ENCODE assay signal across 10 mouse cellular contexts in the genomic region with DNA sequence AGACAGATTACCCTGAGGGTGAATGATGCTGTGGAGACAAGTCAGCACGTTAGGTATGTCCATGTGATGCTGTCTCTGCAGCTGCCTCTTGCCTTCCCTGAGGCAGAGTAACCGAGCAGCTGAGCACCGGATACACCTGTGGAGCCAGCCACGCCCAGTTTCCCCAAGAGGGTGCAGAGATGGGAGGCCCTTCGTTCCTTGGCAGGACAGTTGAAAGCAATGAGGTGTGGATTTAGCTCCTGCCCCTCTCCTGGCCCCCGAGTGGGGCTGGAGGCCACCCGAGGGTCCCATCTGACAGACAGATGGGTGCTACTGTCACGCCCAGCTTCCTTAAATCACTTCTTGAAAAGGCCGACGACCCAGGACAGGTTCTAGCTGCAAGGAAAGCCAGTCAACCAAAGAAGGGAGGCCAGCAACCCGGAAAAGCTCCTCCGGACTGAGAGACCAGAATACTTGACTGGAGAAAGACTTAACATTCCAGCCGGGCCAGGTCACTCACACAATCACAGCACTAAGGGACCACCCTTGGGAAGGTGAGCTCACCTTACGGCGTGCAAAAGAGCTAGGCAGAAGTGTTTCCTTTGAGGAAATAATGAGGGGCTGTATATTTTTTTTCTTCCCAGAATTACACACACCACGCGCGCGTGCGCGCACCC. TPM values are rescaled to one million over a fixed set of nuclear protein-coding genes. Genes with fewer than 3 reads are reported as not detected.
DNase-seq lines count a peak whose midpoint lies in the region; ATAC-seq and TF ChIP-seq lines count a peak whose summit lies in the region.
"Had no signal": no experiment of that assay in that cellular context is flagged by ENCODE, and none has a peak within 500 bp of the region (broad histone marks: within the 10 kb centered on the region; RNA-seq: fewer than 3 reads in every experiment).

No protein-coding gene starts in this region.

- peak; percentile 83 for ATAC-seq in lung, embryonic 16.5 days (ENCODE audit: low read depth)

- DNase-seq in gastrocnemius, postnatal 36 days, result peak; percentile 15 to 33
- DNase-seq in gastrocnemius, adult 18-20 months (ENCODE audit: low spot score), result no peak
- DNase-seq in heart, adult 9 months (ENCODE audit: low spot score in 2 of 2), result peak; percentile 44 to 70
- DNase-seq in kidney, adult 2 months, result peak; percentile 49
- peak; percentile 53 for DNase-seq in spleen, adult 12 weeks (ENCODE audit: low spot score)
- no peak for DNase-seq in retina, postnatal 1 day
- DNase-seq in right cerebral cortex, postnatal 14 days, result no peak

- H3K27ac ChIP-seq in kidney, adult 2 months (ENCODE audit: insufficient read depth, low read depth, low read length), result peak overlapping the region; percentile 15; the same call in 1 of the 2 replicates
- H3K27ac ChIP-seq in lung, embryonic 16.5 days (ENCODE audit: low read length), result peak overlapping the region; percentile 78

- intact Hi-C loops in gastrocnemius, postnatal 36 days (cut with DNase I), result no loop called here

- no peaks in the 10 kb centered on the region for H3K9me3 ChIP-seq in lung, embryonic 16.5 days (ENCODE audit: control insufficient read depth, low read length)

- H3K4me2 ChIP-seq in lung, embryonic 16.5 days (ENCODE audit: low read depth, low read length), result peak overlapping the region; percentile 60

- peak overlapping the region; percentile 33; the same call in 1 of the 2 replicates for H3K4me3 ChIP-seq in kidney, adult 2 months (ENCODE audit: insufficient read depth, low read depth, low read length)
- peak overlapping the region; percentile 33 for H3K4me3 ChIP-seq in lung, embryonic 16.5 days (ENCODE audit: low read length)
- H3K4me3 ChIP-seq: myocyte had no signal

- peak overlapping the region; percentile 50 for H3K9ac ChIP-seq in lung, embryonic 16.5 days (ENCODE audit: low read length)

- TF ChIP-seq POLR2A in kidney, adult 2 months (IDR thresholded peaks at IDR 0.05; ENCODE audit: low read depth, low read length), result no peak

- TF ChIP-seq CTCF in kidney, adult 2 months (conservative IDR thresholded peaks at IDR 0.05; ENCODE audit: insufficient read depth, insufficient read length, low read depth, low read length), result no peak

- no peaks in the 10 kb centered on the region; the same call in 1 of the 2 replicates for H3K4me1 ChIP-seq in kidney, adult 2 months (ENCODE audit: control insufficient read depth, insufficient read depth, low read length)
- H3K4me1 ChIP-seq in lung, embryonic 16.5 days (replicated peaks; ENCODE audit: control insufficient read depth, insufficient read depth, low read length), result peaks cover 17% of the 10 kb centered on the region

- H3K36me3 ChIP-seq in kidney, adult 2 months (ENCODE audit: control insufficient read depth, insufficient read depth, low read length), result no peaks in the 10 kb centered on the region
- H3K36me3 ChIP-seq in lung, embryonic 16.5 days (ENCODE audit: control insufficient read depth, insufficient read depth, low read length), result no peaks in the 10 kb centered on the region
- H3K36me3 ChIP-seq: G1E had no signal

- WGBS in kidney, adult 2 months, result 9% methylated on average over 21 of the region's 21 CpGs
- WGBS in lung, embryonic 16.5 days, result 8% methylated on average over 20 of the region's 21 CpGs

- no peaks in the 10 kb centered on the region for H3K27me3 ChIP-seq in kidney, adult 2 months (replicated peaks; ENCODE audit: control insufficient read depth, insufficient read depth, low read length)
- H3K27me3 ChIP-seq in lung, embryonic 16.5 days (ENCODE audit: control insufficient read depth, insufficient read depth, low read depth, low read length), result no peaks in the 10 kb centered on the region

RNA-seq across cellular contexts. Expression of a gene that starts 10.4 kb away (rescaled TPM):
- total RNA-seq in gastrocnemius, postnatal 36 days (2021), result 10 to 100 TPM; 17.7 to 20.5 TPM
- total RNA-seq in gastrocnemius, adult 18-20 months (2021), result 10 to 100 TPM; 20.7 to 24.4 TPM
- 11.5 and 14.5 TPM in 2 replicates for polyA plus RNA-seq in kidney, adult 2 months (2012; rRNA removed)
- polyA plus RNA-seq in lung, embryonic 16.5 days (2015; fragmentation: Nextera tagmentation; extraction: Ambion mirVana), result 134 and 139 TPM in 2 replicates

Comparison
In these comparisons a context has a peak if more than half of its experiments do, and no peak if none do; other contexts are left out.
1. DNase-seq: peak in gastrocnemius, postnatal 36 days (2 of 2), heart, adult 9 months (2 of 2), kidney, adult 2 months (single experiment) and spleen, adult 12 weeks (single experiment); none in gastrocnemius, adult 18-20 months (single experiment), retina, postnatal 1 day (single experiment) and right cerebral cortex, postnatal 14 days (single experiment).